Mouse (Mus musculus): ENCODE results near the gene Ptcd3.
"Not testable (repeated sequence)": the region's sequence is repeated elsewhere in the genome, so short reads cannot be mapped to it uniquely, and the experiment has no call there.

Gene Ptcd3

DNA sequence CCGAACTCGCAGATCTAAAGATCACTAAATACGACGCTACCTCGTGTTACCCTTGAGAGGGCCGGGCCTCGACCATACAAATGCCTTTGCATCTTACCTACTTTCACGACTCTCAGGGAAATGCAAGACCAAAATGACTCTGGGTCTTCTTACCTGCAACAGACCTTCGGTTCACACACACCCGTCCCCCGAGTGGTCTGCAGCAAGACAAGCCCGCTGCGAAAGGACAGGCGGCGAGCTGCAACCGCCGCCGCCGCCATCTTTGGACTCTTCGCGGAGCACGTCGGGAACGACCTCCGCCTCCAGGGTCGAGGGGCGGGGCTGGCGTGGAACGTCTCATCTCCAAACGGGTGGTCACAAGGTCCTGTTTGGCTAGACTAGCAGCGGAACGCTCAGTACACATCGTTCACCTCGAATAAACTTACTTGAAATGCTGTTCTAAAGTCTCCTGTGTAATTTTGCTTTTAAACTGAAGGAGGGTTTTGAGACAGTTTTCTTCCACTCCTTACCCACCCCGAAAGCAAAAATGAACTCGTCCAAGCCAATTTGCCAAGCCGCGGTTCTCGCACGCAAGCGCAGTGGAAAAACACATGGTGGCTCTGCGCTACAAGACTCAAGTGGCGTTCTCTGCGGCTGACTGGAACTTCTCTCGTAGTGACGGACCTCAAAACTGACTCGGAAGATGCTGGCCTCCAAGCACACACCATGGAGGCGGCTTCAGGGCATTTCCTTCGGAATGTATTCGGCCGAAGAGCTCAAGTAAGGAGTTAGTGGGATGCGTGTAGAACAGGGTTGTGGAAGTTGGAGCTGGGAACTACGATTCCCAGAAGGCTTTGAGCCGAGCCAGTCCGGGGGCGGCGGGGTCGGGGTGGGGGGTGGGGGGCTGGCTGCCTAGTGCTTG, at the start of gene Ptcd3, which contains the start of gene Polr1a:
Ptcd3 (minus strand) TSS at position 270 of the 901 bp plus-strand sequence.
Polr1a (plus strand) TSS at position 573 of the 901 bp plus-strand sequence.
- DNase-seq = peak; percentile 87 to 91

GRCm38 (mm10) chr6:71951192-71951591, 42.6 kb upstream of the Ptcd3 start:
- DNase-seq = no peak

DNA sequence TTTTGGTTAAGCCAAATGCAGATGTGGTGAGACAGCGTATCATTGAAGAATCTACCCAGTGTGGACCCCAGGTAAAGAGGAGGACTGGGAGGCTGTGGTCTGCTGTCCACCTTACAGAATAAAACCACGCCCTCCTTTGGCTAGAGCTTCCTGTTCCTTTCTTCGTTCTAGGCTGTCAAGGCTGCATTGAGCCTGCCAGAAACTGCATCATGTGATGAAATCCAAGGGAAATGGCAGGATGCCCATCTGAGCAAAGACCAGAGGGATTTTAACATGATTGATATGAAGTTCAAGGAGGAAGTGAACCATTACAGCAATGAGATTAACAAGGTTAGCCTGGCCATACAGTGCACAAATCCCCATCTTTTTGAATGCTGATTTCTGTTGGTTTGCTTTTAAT, 42.0 kb upstream of the Ptcd3 start:
- DNase-seq = peak; percentile 64 to 78

DNA sequence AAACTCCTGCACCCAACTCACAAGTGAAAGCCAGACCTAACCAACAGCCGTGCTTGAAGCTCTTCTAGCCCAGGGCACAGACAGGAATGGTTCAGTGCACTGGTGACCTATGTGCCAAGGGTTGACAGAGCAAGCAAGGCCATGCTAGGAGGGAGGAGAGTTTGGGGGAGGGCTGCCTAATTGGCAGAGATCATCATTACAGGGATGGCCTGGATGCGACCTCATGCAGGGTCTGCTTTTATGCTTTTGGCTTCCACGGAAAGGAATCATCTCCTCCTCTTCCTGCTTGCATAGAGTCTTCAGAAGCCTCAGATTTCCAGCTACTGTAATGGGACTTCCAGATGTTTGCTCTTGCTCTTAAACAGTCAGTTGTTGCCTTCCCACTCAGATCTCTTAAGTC, 41.2 kb upstream of the Ptcd3 start:
- DNase-seq = no peak

DNA sequence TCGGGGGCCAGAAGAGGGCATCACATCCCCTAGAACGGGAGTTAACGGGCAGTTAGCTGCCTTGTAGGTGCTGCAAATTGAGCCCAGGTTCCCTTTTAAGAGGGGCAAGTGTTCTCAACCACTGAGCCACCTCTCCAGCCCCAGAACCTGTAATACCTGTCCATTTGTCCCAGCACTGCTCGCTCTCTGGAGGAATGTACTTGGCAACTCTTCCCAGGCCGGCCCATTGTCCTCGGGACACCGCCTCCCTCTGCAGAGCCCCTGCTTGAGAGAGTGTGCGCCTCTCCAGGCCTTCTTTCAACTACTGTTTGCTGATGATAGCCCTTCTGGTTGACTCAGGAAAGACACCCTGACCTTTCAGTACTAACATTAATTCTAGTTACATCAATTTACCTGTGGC, 37.6 kb upstream of the Ptcd3 start:
- DNase-seq = peak; percentile 22 to 55

- no peak for DNase-seq
These were observed 36.6 kb upstream of the Ptcd3 start for GRCm38 (mm10) chr6:71945101-71945500.

- DNase-seq = no peak
These were observed 32.4 kb upstream of the Ptcd3 start for GRCm38 (mm10) chr6:71940912-71941311.

- DNase-seq = no peak
These were observed 27.2 kb upstream of the Ptcd3 start for GRCm38 (mm10) chr6:71935737-71936136.

DNA sequence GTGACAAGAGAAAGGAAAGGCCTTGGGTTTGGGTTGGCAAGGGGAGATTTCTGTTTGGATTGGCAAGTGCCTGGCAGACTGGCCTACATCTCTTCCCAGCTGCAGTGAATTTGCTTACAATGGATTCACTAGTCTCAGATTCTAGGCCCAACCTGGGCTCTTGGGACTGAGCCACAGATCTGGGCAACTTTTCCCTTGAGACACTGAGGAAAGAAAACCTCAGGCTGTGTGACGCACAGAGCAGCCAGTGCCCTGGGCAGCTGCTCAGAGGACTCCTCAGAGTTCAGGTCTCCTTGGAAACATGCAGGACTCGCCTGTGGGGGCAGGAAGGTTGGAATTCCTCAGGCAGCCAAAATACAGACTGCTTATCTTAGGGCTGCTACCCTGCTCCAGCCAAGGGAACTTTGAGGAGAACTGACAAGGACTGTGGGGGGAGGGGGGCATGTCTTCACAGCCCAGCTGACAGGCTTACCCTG, 25.6 kb upstream of the Ptcd3 start:
- peak; percentile 61 to 75 for DNase-seq

- no peak for DNase-seq
These were observed 23.8 kb upstream of the Ptcd3 start for GRCm38 (mm10) chr6:71932347-71932746.

DNA sequence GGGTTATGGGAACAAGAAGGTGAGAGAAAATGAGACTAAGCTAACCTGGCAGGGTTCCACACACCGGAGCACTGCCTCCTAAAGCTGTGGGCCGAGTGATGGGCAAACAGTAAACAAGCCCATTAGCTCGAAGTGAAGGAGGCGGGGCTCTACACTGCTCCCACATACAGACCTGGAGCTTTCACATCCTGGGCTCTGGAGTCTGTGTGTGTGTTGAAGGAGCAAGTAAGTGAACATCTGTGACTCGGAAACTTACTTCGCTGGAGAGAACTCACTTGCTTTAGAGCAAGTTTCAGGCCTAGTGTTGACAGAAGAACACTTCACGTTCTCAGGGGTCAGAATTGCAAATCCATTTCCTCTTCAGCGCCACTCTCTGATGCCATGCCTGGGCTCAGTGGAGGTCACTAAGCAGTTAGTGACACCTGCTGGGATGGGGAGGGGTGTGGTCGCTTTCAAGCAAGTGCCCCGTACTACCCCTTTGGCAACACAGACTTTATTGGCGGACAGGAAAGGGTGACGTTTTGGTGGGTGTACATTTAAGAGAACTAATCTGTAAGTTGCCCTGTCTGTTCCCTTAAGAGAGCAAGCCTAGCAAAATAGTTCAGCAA, 22.4 kb upstream of the Ptcd3 start:
- peak; percentile 42 to 43 for DNase-seq

DNA sequence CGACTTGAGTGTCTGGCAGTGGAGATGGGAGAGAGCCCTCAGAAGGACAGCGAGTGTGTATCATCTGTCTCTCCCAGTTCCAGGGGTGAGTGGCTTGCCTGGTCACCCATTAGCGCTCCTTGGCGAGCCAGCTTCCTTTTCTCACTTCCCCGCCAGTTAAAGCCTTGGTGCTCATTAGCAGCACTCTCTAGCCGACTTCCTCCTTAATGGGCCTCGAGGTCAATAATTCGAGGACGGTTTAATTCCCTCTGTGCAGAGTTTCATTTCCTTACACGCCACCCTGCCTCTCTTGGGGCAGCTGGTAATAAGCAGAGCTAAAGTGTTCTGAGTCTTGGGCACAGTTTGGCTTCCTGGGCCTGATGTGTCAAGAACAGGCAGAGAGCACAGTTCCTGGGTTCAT, 21.5 kb upstream of the Ptcd3 start:
- peak; percentile 38 to 39 for DNase-seq

DNA sequence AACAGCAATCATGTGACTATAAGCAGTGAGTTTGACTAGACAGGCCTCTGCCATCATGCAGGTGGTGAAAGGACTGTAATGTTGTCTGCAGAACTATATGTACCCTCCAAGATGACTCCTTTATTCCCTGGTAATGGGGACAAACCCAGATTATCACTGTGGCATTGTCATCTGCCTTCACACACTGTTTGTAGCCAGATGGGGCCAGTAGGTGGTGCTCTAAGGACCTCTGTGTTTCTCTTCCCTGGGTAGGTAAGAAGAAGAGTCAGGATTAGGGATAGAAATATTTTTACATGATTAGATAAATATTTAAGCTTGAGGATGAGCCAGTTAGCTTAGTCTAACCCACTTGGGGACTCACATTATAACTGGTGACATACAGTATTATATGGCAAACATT, 19.4 kb upstream of the Ptcd3 start:
- DNase-seq = peak in 1 of 2 experiments; percentile 59

DNA sequence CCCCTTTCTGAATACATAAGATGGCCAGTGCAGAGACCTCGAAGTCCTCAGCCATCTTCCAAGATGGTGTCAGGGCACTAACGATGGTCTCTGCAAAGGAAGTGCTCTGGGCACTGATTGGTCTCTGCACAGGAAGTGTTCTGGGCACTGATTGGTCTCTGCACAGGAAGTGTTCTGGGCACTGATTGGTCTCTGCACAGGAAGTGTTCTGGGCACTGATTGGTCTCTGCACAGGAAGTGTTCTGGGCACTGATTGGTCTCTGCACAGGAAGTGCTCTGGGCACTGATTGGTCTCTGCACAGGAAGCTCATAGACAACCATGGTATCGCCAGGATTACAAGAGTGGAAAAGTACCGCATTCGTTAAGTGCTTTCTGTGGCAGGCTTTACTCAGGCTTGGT, 16.7 kb upstream of the Ptcd3 start:
- not testable (repeated sequence) for DNase-seq

- DNase-seq = no peak
These were observed 12.2 kb upstream of the Ptcd3 start for GRCm38 (mm10) chr6:71920752-71921151.

- DNase-seq = no peak
These were observed 3.3 kb upstream of the Ptcd3 start for GRCm38 (mm10) chr6:71911686-71912450.

GRCm38 (mm10) chr6:71909840-71910239, 1.3 kb upstream of the Ptcd3 start:
- no peak for DNase-seq

- no peak for DNase-seq
These were observed 834 bp upstream of the Ptcd3 start for GRCm38 (mm10) chr6:71909384-71909783.

GRCm38 (mm10) chr6:71907702-71908235, 781 bp downstream of the Ptcd3 start:
- no peak for DNase-seq

DNA sequence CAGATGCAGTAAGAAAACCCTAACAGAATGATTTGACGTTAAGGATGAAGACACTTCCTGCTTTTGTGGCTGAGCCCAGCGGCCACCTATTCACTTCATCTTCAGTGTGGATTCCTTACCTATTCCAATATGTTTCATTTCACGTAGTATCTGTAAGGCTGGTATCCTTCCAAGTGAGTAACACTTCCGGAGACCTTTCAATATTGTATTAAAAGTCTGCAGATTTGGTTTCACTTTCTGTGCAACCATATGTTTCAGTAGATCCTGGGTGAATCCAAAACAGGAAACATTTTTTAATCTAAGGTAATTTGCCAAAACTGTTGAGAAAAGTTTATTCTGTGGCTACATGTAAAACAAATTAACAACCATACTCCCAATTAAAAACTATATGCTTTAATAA, 15.3 kb downstream of the Ptcd3 start:
- DNase-seq = no peak

DNA sequence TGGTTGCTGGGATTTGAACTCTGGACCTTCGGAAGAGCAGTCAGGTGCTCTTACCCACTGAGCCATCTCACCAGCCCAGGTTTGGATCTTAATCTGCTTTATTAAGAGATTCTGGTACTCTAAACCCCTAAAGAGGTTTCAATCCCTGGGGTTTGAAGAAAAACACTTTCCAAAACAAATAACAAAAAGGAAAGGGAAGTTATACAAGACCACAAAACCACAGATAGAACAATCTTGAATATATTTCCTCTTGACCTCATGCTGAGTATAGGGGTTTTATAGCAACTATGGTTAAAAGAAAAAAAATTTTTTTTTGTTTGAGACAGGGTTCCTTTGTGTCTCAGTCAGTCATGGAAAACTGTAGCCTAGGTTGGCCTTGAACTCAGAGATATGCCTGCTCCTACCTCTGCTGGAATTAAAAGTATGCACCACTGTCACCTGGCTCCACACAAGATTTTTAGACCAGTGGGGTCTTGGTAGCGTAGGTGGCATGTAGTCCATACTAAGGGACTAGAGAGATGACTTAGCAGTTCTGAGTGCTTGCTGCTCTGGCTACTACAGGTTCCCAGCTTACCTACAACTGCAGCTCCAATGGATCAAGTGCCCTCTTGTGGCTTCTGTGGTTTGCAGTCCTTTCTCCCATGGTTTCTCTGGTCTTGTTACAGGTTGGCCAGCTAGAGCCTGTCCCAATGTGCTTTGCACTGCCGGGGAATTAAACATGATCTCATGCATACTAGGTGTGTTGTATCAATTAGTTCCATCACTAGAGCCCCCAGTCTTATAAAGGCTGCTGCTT, 30.4 kb downstream of the Ptcd3 start:
- DNase-seq = peak; percentile 15

GRCm38 (mm10) chr6:71871396-71871795, 37.2 kb downstream of the Ptcd3 start:
- DNase-seq = no peak
